Mouse (Mus musculus) intestine, embryonic 14.5 days (tissue): ENCODE data around the gene Olfr1033. TPM values are rescaled to one million over a fixed set of nuclear protein-coding genes. Genes with fewer than 3 reads are reported as not detected.
"Not testable (repeated sequence)": the region's sequence is repeated elsewhere in the genome, so short reads cannot be mapped to it uniquely, and the experiment has no call there.

Source experiments
- ATAC-seq: fragments of 200-750 bp; cut with Nextera tagmentation; replicated peaks from 2 replicates; pipeline ENCODE4 v1.8.0; 2017; ENCODE audit warnings: low read depth, moderate number of reproducible peaks, moderate TSS enrichment, moderate library complexity; ENCODE audit not compliant: low FRiP score, low TSS enrichment
- DNase-seq: peaks from one replicate; pipeline ENCODE4 v3.0.0-alpha.2; 2018; ENCODE audit warnings: low spot score
- H3K27ac ChIP-seq: fragments of 300-500 bp; sonication (generic); 2 replicates; pipeline ENCODE4 v1.5.1; 2014; ENCODE audit warnings: low read depth, mild to moderate bottlenecking, control low read depth
- H3K27me3 ChIP-seq: fragments of 300-500 bp; sonication (generic); replicated peaks from 2 replicates; pipeline ENCODE4 v1.6.1; 2014; ENCODE audit warnings: low read length, control low read depth; ENCODE audit not compliant: control insufficient read depth, insufficient read depth
- H3K36me3 ChIP-seq: fragments of 300-500 bp; sonication (generic); 2 replicates; pipeline ENCODE4 v1.6.1; 2014; ENCODE audit warnings: low read length, control low read depth; ENCODE audit not compliant: control insufficient read depth, insufficient read depth
- H3K4me1 ChIP-seq: fragments of 300-500 bp; sonication (generic); replicated peaks from 2 replicates; pipeline ENCODE4 v1.6.1; 2014; ENCODE audit warnings: low read length, control low read depth, mixed read lengths; ENCODE audit not compliant: control insufficient read depth, insufficient read depth
- H3K4me2 ChIP-seq: fragments of 300-500 bp; sonication (generic); 2 replicates; pipeline ENCODE4 v1.6.1; 2014; ENCODE audit warnings: low read length
- H3K4me3 ChIP-seq: fragments of 300-500 bp; sonication (generic); 2 replicates; pipeline ENCODE4 v1.5.1; 2014; ENCODE audit warnings: low read depth, low read length, control low read depth, mixed read lengths
- H3K9ac ChIP-seq: fragments of 300-500 bp; sonication (generic); 2 replicates; pipeline ENCODE4 v1.6.1; 2014; ENCODE audit warnings: mild to moderate bottlenecking, low read length
- H3K9me3 ChIP-seq: fragments of 300-500 bp; sonication (generic); 2 replicates; pipeline ENCODE4 v1.6.1; 2016; ENCODE audit warnings: low read length, control low read depth; ENCODE audit not compliant: control insufficient read depth
- WGBS: fragments of 180-500 bp; shearing (Covaris S2); extraction: QIAGEN DNeasy Blood & Tissue Kit; methylation state at CpG from one replicate; pipeline ENCODE4 v1.1.7; 2014; 5-methylcytosine and 5-hydroxymethylcytosine counted together
- polyA plus RNA-seq: library from polyadenylated mRNA; unstranded; fragments of >200 nt; fragmentation: Nextera tagmentation; extraction: Ambion mirVana; gene quantifications from 2 replicates; pipeline ENCODE4 v1.2.1, GENCODE M21; 2014

The Olfr1033 gene
- polyA plus RNA-seq: 2.3 and 2.7 TPM in 2 replicates

DNA sequence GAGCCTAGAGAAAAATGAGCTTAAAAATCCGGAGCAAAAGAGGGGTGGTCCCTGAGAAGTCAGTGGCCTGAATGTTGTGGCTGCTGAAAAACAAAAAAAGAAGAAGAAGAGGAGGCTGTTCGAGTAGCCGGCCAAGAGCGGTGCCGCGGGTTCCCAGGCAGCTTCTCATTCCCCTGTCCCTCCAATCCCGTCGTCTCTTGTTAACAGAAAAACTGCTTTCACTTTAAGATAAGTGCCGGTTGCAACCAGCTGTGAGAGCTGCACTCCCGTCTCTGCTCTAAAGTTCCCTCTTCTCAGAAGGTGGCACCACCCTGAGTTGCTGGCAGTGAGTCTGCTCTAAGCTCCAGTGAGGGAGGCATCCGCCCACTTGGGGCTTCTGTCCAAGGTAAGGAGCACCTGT, at the start of gene Olfr1033:
Olfr1033 (plus strand) TSS at position 228 of the 400 bp plus-strand sequence.
- Histone ChIP-seq H3K4me3 (peak within 1 kb of the TSS; percentile 28), H3K4me2 (peak within 1 kb of the TSS; percentile 45)
- H3K27me3 ChIP-seq, H3K4me1 ChIP-seq, ATAC-seq, H3K9me3 ChIP-seq, H3K27ac ChIP-seq, H3K36me3 ChIP-seq, H3K9ac ChIP-seq: not testable (repeated sequence)
- DNase-seq: peak; percentile 57
- WGBS: 4% methylated on average over 10 of the region's 11 CpGs

- Histone ChIP-seq H3K36me3 (no peaks in the 10 kb centered on the region), H3K4me2 (no peak within 1 kb of the TSS), H3K4me1 (no peaks in the 10 kb centered on the region), H3K4me3 (no peak within 1 kb of the TSS), H3K27me3 (no peaks in the 10 kb centered on the region), H3K9ac (no peak within 1 kb of the TSS), H3K27ac (no peak within 1 kb of the TSS), H3K9me3 (no peaks in the 10 kb centered on the region)
- WGBS: 92% methylated on average over 2 of the region's 2 CpGs
- DNase-seq: no peak
- ATAC-seq: no peak
These were observed 46.8 kb upstream of the Olfr1033 start, which contains the start of gene Olfr1029 for GRCm38 (mm10) chr2:85973595-85973994. Olfr1029 (plus strand) TSS chr2:85973895.

- Histone ChIP-seq H3K27ac (no peak within 1 kb of the TSS), H3K4me3 (no peak within 1 kb of the TSS), H3K27me3 (no peaks in the 10 kb centered on the region), H3K36me3 (no peaks in the 10 kb centered on the region), H3K9me3 (no peaks in the 10 kb centered on the region), H3K4me1 (no peaks in the 10 kb centered on the region), H3K4me2 (no peak within 1 kb of the TSS), H3K9ac (no peak within 1 kb of the TSS)
- DNase-seq (no peak), ATAC-seq (no peak)
- WGBS: 84% methylated on average over 1 of the region's 1 CpGs
These were observed 41.5 kb upstream of the Olfr1033 start, which contains the start of gene Olfr1030 for GRCm38 (mm10) chr2:85978976-85979375. Olfr1030 (plus strand) TSS chr2:85979276.

- H3K4me3 ChIP-seq: no peak within 1 kb of the TSS
- H3K27ac ChIP-seq: no peak within 1 kb of the TSS
- no peak for ATAC-seq
- no peaks in the 10 kb centered on the region for H3K9me3 ChIP-seq
- H3K36me3 ChIP-seq: no peaks in the 10 kb centered on the region
- H3K9ac ChIP-seq: no peak within 1 kb of the TSS
- whole genome bisulfite sequencing: 64% methylated on average over 3 of the region's 3 CpGs
- DNase-seq: no peak
- no peaks in the 10 kb centered on the region for H3K27me3 ChIP-seq
- no peak within 1 kb of the TSS for H3K4me2 ChIP-seq
- no peaks in the 10 kb centered on the region for H3K4me1 ChIP-seq
These were observed 30.4 kb upstream of the Olfr1033 start, which contains the start of gene Olfr1031 for GRCm38 (mm10) chr2:85990004-85990403. Olfr1031 (plus strand) TSS chr2:85990304.

DNA sequence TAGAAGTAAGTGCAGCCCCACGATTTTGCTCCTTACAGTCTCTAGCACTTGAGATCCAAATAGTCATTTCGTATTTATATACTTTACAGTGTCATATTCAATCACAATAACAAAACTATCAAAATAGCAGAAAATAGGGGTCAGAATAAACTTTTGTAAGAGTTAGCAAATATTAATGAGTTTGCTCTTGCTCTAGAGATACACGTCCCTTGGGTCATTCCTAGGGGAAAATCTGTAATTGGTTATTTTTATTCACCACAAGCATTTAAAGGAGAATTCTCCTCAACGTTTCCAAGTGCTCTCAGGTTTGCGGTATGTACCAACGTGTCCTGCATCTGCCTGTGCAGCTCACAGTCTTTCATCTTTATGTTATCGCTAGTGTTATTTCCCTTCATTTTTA, 15.2 kb upstream of the Olfr1033 start, which contains the start of gene Olfr1032:
Olfr1032 (plus strand) TSS at position 301 of the 400 bp plus-strand sequence.
- no peaks in the 10 kb centered on the region for H3K4me1 ChIP-seq
- no peak for ATAC-seq
- no peaks in the 10 kb centered on the region for H3K27me3 ChIP-seq
- H3K9me3 ChIP-seq: no peaks in the 10 kb centered on the region
- 81% methylated on average over 7 of the region's 7 CpGs for WGBS
- no peak within 1 kb of the TSS for H3K4me2 ChIP-seq
- no peak within 1 kb of the TSS for H3K9ac ChIP-seq
- no peaks in the 10 kb centered on the region for H3K36me3 ChIP-seq
- DNase-seq: no peak
- H3K4me3 ChIP-seq: no peak within 1 kb of the TSS
- H3K27ac ChIP-seq: no peak within 1 kb of the TSS

- WGBS: 47% methylated on average over 3 of the region's 9 CpGs
- H3K27me3 ChIP-seq, DNase-seq, H3K4me2 ChIP-seq, ATAC-seq, H3K4me3 ChIP-seq, H3K36me3 ChIP-seq, H3K4me1 ChIP-seq, H3K27ac ChIP-seq, H3K9ac ChIP-seq, H3K9me3 ChIP-seq: not testable (repeated sequence)
These were observed 1.1 kb downstream of the Olfr1033 start for GRCm38 (mm10) chr2:86021518-86021917.

GRCm38 (mm10) chr2:86045561-86045960, 25.1 kb downstream of the Olfr1033 start, which contains the start of gene Olfr1034:
Olfr1034 (plus strand) TSS chr2:86045861.
- H3K27ac ChIP-seq: no peak within 1 kb of the TSS
- no peak for ATAC-seq

DNA sequence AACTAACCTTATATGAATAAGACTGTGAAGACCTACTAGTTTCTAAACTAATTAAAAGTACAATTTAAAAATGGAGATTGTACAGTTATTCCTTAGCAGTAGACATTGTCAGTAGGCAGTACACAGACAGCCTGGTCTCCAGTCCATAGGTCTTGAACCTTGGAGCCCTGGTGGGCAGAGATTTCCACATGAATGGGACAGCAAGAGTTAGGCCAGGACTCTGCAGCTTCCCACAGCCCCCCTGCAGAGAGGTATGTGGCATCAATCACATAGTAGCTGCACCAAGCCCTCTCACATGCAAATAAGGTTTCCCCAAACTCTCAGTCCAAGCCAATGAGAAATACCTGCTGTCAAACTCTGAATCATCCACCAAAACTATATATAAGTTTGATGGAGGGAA, 30.3 kb downstream of the Olfr1033 start:
- H3K4me2 ChIP-seq, DNase-seq, H3K9me3 ChIP-seq, H3K9ac ChIP-seq, H3K4me3 ChIP-seq, ATAC-seq, H3K4me1 ChIP-seq, H3K36me3 ChIP-seq, H3K27me3 ChIP-seq, H3K27ac ChIP-seq: not testable (repeated sequence)

More at GRCm38 (mm10) chr2:86045561-86045960, 25.1 kb downstream of the Olfr1033 start, which contains the start of gene Olfr1034:
- Histone ChIP-seq H3K9me3 (no peaks in the 10 kb centered on the region), H3K9ac (no peak within 1 kb of the TSS), H3K27me3 (no peaks in the 10 kb centered on the region), H3K4me2 (no peak within 1 kb of the TSS), H3K4me3 (no peak within 1 kb of the TSS), H3K36me3 (no peaks in the 10 kb centered on the region), H3K4me1 (no peaks in the 10 kb centered on the region)
- no peak for DNase-seq

DNA sequence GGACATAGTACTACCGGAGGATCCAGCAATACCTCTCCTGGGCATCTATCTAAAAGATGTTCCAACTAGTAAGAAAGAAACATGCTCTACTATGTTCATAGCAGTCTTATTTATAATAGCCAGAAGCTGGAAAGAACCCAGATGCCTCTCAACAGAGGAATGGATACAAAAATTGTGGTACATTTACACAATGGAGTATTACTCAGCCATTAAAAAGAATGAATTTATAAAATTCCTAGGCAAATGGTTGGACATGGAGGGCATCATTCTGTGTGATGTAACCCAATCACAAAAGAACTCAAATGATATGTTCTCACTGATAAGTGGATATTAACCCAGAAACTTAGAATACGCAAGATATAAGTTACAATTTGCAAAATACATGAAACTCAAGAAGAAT, 43.3 kb downstream of the Olfr1033 start:
- 97% methylated on average over 2 of the region's 2 CpGs for WGBS
- not testable (repeated sequence) for H3K9ac ChIP-seq, DNase-seq, H3K4me1 ChIP-seq, H3K4me2 ChIP-seq, H3K27ac ChIP-seq, H3K36me3 ChIP-seq, ATAC-seq, H3K9me3 ChIP-seq, H3K4me3 ChIP-seq, H3K27me3 ChIP-seq
